Mouse (Mus musculus) myocyte (in vitro differentiated cells): ENCODE measurements around the gene Olfr1047.

Experiments used
- POLR2A ChIP-seq: IDR thresholded peaks from one replicate; pipeline ENCODE4 v1.6.1; 2011; ENCODE audit warnings: low read depth, mild to moderate bottlenecking, control low read depth, moderate library complexity; ENCODE audit not compliant: insufficient read length
- TCF12 ChIP-seq: IDR thresholded peaks from one replicate; pipeline ENCODE4 v1.6.1; 2011; ENCODE audit warnings: mild to moderate bottlenecking, control low read depth; ENCODE audit not compliant: poor library complexity, insufficient read depth, severe bottlenecking
- USF1 ChIP-seq: IDR thresholded peaks from one replicate; pipeline ENCODE4 v1.6.1; 2011; ENCODE audit warnings: low read depth, mild to moderate bottlenecking, control low read depth, moderate library complexity

DNA sequence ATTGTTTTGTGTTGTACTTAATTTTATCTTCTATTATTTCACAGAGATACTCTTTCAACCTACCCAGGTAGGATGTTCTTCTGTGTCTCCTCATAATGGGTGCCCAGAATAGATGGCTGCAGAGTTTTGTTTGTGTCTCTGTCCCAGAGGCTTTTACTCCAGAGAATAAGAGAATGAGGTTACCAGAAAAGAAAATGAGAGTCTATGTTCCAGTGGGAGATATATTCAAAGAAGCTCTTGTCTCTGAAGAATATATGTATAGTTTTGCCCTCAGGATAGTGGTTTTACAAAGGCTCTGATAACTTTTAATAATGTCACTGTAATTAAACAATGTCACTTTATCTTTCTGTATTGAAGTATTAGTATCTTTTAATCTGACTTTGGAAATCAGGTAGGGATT, 45.6 kb downstream of the Olfr1047 start, which contains the start of gene Olfr52:
- TF ChIP-seq POLR2A (no peak), USF1 (no peak), TCF12 (no peak)
